Mouse (Mus musculus): ENCODE results near the gene Zfp740. TPM values are rescaled to one million over a fixed set of nuclear protein-coding genes. Genes with fewer than 3 reads are reported as not detected.

The Zfp740 gene
- polyA plus RNA-seq, 1 experiment, result 0.44 TPM

GRCm38 (mm10) chr15:102188096-102188495 is 15.0 kb upstream of the Zfp740 start:
- H3K36me3 ChIP-seq (ENCODE audit: control insufficient read depth), result peaks cover 3% of the 10 kb centered on the region; the same call in 1 of the 2 replicates
- H3K27me3 ChIP-seq (ENCODE audit: control insufficient read depth), result no peaks in the 10 kb centered on the region
- no peaks in the 10 kb centered on the region for H3K9me3 ChIP-seq (ENCODE audit: control insufficient read depth, low read length)
- peaks cover 8% of the 10 kb centered on the region for H3K4me1 ChIP-seq (ENCODE audit: control insufficient read depth)
- no peak overlapping the region for H3K4me3 ChIP-seq (replicated peaks)
- TF ChIP-seq TAL1 (IDR thresholded peaks at IDR 0.05; ENCODE audit: low read length) (no peak), GATA1 (IDR thresholded peaks at IDR 0.05; ENCODE audit: low read length) (no peak)

GRCm38 (mm10) chr15:102188883-102189282 is 14.2 kb upstream of the Zfp740 start:
- TF ChIP-seq TAL1 (IDR thresholded peaks at IDR 0.05; ENCODE audit: low read length) (no peak), GATA1 (IDR thresholded peaks at IDR 0.05; ENCODE audit: low read length) (no peak)
- H3K4me3 ChIP-seq (replicated peaks), result no peak overlapping the region
- H3K27me3 ChIP-seq (ENCODE audit: control insufficient read depth), result no peaks in the 10 kb centered on the region

DNA sequence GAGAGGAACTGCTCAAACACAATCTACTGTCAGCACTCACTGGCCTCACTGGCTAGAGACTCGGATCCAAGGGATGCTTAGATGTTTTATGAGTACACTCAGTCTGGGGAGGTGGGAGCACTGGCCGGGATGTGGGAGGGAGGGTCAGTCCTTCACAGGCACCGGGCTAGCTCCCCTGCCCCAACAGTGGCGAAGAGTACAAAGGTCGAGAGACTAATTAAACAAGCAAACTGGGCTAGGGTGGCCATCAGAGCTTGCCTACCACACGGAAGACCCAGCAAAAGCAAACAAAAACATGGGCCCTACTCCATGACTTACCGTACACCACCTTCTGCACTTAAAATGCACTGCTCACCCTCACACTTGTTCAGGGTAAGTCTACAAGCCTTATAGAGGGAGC is 11.3 kb upstream of the Zfp740 start:
- Histone ChIP-seq H3K4me1 (ENCODE audit: control insufficient read depth) (peaks cover 9% of the 10 kb centered on the region), H3K9me3 (ENCODE audit: control insufficient read depth, low read length) (no peaks in the 10 kb centered on the region), H3K4me3 (replicated peaks) (no peak overlapping the region), H3K27me3 (ENCODE audit: control insufficient read depth) (no peaks in the 10 kb centered on the region), H3K36me3 (ENCODE audit: control insufficient read depth) (no peaks in the 10 kb centered on the region)
- TF ChIP-seq GATA1 (IDR thresholded peaks at IDR 0.05; ENCODE audit: low read length) (no peak), TAL1 (IDR thresholded peaks at IDR 0.05; ENCODE audit: low read length) (no peak)

More at GRCm38 (mm10) chr15:102188883-102189282, 14.2 kb upstream of the Zfp740 start:
- Histone ChIP-seq H3K36me3 (ENCODE audit: control insufficient read depth) (peaks cover 2% of the 10 kb centered on the region; the same call in 1 of the 2 replicates), H3K9me3 (ENCODE audit: control insufficient read depth, low read length) (no peaks in the 10 kb centered on the region), H3K4me1 (ENCODE audit: control insufficient read depth) (peaks cover 8% of the 10 kb centered on the region)

GRCm38 (mm10) chr15:102192271-102192812 is 10.7 kb upstream of the Zfp740 start:
- Histone ChIP-seq H3K36me3 (ENCODE audit: control insufficient read depth) (no peaks in the 10 kb centered on the region), H3K4me1 (ENCODE audit: control insufficient read depth) (peaks cover 9% of the 10 kb centered on the region), H3K4me3 (replicated peaks) (no peak overlapping the region), H3K9me3 (ENCODE audit: control insufficient read depth, low read length) (no peaks in the 10 kb centered on the region), H3K27me3 (ENCODE audit: control insufficient read depth) (no peaks in the 10 kb centered on the region)
- no peak for TF ChIP-seq GATA1 (IDR thresholded peaks at IDR 0.05; ENCODE audit: low read length)
- TF ChIP-seq TAL1 (IDR thresholded peaks at IDR 0.05; ENCODE audit: low read length), result no peak

- H3K27me3 ChIP-seq (ENCODE audit: control insufficient read depth), result no peaks in the 10 kb centered on the region
- H3K4me3 ChIP-seq (replicated peaks), result no peak overlapping the region
- TF ChIP-seq GATA1 (IDR thresholded peaks at IDR 0.05; ENCODE audit: low read length) (no peak), TAL1 (IDR thresholded peaks at IDR 0.05; ENCODE audit: low read length) (no peak)
- H3K4me1 ChIP-seq (ENCODE audit: control insufficient read depth), result peaks cover 9% of the 10 kb centered on the region
- no peaks in the 10 kb centered on the region for H3K9me3 ChIP-seq (ENCODE audit: control insufficient read depth, low read length)
- H3K36me3 ChIP-seq (ENCODE audit: control insufficient read depth), result no peaks in the 10 kb centered on the region
These were observed 10.1 kb upstream of the Zfp740 start for GRCm38 (mm10) chr15:102192820-102193386.

DNA sequence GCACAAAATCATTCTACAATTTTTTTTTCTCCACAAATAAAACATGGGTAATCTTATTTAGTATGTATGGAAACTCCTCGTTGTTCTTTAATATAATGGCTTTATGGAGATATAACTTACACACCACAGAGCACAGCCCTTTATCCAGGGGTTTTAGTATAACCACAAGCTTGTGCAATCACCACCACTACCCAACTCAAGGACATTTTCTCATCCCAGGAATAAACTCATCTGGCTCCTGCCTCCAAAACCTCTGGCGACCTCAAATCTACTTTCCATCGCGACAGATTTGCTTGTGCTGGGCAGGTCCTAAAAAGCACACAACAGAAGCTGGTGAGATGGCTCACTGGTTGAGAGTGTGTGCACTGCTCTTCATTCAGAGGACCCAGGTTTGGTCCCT is 9.4 kb upstream of the Zfp740 start:
- TF ChIP-seq GATA1 (IDR thresholded peaks at IDR 0.05; ENCODE audit: low read length), result no peak
- TF ChIP-seq TAL1 (IDR thresholded peaks at IDR 0.05; ENCODE audit: low read length), result no peak
- Histone ChIP-seq H3K4me3 (replicated peaks) (no peak overlapping the region), H3K27me3 (ENCODE audit: control insufficient read depth) (no peaks in the 10 kb centered on the region), H3K4me1 (ENCODE audit: control insufficient read depth) (peaks cover 6% of the 10 kb centered on the region), H3K36me3 (ENCODE audit: control insufficient read depth) (no peaks in the 10 kb centered on the region), H3K9me3 (ENCODE audit: control insufficient read depth, low read length) (no peaks in the 10 kb centered on the region)

DNA sequence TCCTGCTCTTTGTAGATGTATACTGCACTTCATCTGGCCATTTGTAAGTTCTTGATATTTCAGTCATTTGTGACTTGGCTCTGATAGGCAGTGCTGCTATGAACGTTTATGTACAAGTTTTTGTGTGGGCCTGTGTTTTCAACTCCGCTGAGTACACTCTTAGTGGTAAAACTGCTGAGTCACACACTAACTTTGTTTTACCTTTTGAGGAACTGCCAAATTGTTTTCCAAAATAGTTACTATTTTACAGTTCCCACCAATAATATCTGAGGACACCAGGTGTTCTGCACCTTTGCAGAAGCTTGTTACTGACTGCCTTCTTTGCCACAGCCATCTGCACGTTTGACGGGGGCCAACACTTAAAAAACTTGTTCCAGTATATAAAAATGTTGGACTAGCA is 8.6 kb upstream of the Zfp740 start:
- no peak overlapping the region for H3K4me3 ChIP-seq (replicated peaks)
- TF ChIP-seq GATA1 (IDR thresholded peaks at IDR 0.05; ENCODE audit: low read length), result no peak
- no peak for TF ChIP-seq TAL1 (IDR thresholded peaks at IDR 0.05; ENCODE audit: low read length)
- no peaks in the 10 kb centered on the region for H3K9me3 ChIP-seq (ENCODE audit: control insufficient read depth, low read length)
- H3K36me3 ChIP-seq (ENCODE audit: control insufficient read depth), result no peaks in the 10 kb centered on the region
- peaks cover 7% of the 10 kb centered on the region for H3K4me1 ChIP-seq (ENCODE audit: control insufficient read depth)
- H3K27me3 ChIP-seq (ENCODE audit: control insufficient read depth), result no peaks in the 10 kb centered on the region

DNA sequence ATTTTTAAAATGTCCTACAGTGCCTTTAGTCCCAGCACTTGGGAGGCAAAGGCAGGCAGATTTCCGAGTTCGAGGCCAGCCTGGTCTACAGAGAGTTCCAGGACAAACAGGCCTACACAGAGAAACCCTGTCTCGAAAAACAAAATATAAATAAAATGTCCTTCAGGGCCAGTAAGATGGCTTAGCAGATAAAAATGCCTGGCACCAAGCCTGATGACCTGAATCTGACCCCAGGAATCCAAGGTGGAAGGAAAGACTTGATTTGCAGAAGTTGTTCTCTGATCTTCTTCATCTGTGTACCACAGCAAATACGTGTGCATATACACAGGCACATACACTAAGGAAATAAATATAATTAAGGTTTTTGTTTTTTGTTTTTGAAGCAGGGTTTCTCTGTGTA is 7.7 kb upstream of the Zfp740 start:
- TF ChIP-seq GATA1 (IDR thresholded peaks at IDR 0.05; ENCODE audit: low read length) (no peak), TAL1 (IDR thresholded peaks at IDR 0.05; ENCODE audit: low read length) (no peak)
- Histone ChIP-seq H3K9me3 (ENCODE audit: control insufficient read depth, low read length) (no peaks in the 10 kb centered on the region), H3K36me3 (ENCODE audit: control insufficient read depth) (no peaks in the 10 kb centered on the region), H3K4me1 (ENCODE audit: control insufficient read depth) (peaks cover 7% of the 10 kb centered on the region), H3K27me3 (ENCODE audit: control insufficient read depth) (no peaks in the 10 kb centered on the region), H3K4me3 (replicated peaks) (no peak overlapping the region)

GRCm38 (mm10) chr15:102198841-102199240 is 4.2 kb upstream of the Zfp740 start:
- no peak for TF ChIP-seq GATA1 (IDR thresholded peaks at IDR 0.05; ENCODE audit: low read length)
- Histone ChIP-seq H3K4me3 (replicated peaks) (no peak overlapping the region), H3K36me3 (ENCODE audit: control insufficient read depth) (no peaks in the 10 kb centered on the region), H3K27me3 (ENCODE audit: control insufficient read depth) (no peaks in the 10 kb centered on the region), H3K4me1 (ENCODE audit: control insufficient read depth) (peaks cover 17% of the 10 kb centered on the region), H3K9me3 (ENCODE audit: control insufficient read depth, low read length) (no peaks in the 10 kb centered on the region)
